Mouse (Mus musculus): ENCODE measurements around the gene Colca2. TPM values are rescaled to one million over a fixed set of nuclear protein-coding genes. Genes with fewer than 3 reads are reported as not detected.
A peak's percentile ranks its signal among the peaks of the same experiment; 100 is the strongest.

Gene Colca2
- polyA plus RNA-seq, 1 experiment = 3.5 TPM

DNA sequence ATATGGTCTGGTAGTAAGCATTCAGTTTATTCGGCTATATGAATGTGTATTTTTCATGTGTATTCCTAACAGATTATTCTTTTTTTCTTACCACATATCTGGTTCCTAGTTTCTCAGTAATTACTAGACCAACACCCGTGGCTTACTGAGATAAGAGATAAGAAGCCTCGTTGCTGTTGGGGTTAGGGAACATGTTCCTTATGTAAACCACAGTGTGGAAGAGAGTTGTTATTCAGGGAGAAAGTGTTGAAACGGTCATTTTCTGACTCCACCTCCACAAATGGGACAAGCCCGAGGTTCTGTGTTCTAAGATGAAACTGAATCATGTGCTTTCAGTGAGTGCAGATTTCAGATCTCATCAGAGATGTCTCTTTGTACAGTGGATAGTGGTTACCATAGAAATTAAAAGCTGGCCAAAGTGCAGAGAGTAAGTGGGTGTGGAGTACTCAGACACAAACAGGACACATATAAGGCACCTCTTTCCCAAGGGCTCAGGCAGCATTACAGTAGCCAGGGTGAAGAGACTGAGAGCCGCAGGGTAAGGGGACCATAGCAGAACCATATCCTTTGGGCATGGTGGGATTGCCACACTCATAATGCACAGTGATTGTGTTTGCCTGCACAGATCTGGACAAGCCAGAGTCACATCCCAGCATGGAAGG, 37.2 kb upstream of the Colca2 start:
- WGBS = 81% methylated on average over 6 of the region's 6 CpGs

GRCm38 (mm10) chr9:51312554-51313317, 34.4 kb upstream of the Colca2 start:
- DNase-seq = no peak
- WGBS = 49% methylated on average over 18 of the region's 18 CpGs
- no peak for TF ChIP-seq CTCF (IDR thresholded peaks at IDR 0.05; ENCODE audit: borderline replicate concordance, insufficient read depth, low read depth, low read length)
- no peak for TF ChIP-seq POLR2A (IDR thresholded peaks at IDR 0.05; ENCODE audit: borderline replicate concordance, insufficient read depth, low read length)
- no peaks in the 10 kb centered on the region for H3K4me1 ChIP-seq (ENCODE audit: control insufficient read depth, insufficient read depth, low read length)
- H3K27me3 ChIP-seq (ENCODE audit: control insufficient read depth, insufficient read depth, low read length) = no peaks in the 10 kb centered on the region
- H3K27ac ChIP-seq (ENCODE audit: insufficient read depth, low read length) = no peak overlapping the region
- H3K4me3 ChIP-seq (replicated peaks; ENCODE audit: insufficient read depth, low read depth, low read length) = no peak overlapping the region

More for the DNA sequence above, 37.2 kb upstream of the Colca2 start:
- Histone ChIP-seq H3K4me3 (replicated peaks; ENCODE audit: insufficient read depth, low read depth, low read length) (no peak overlapping the region), H3K27me3 (ENCODE audit: control insufficient read depth, insufficient read depth, low read length) (no peaks in the 10 kb centered on the region), H3K27ac (ENCODE audit: insufficient read depth, low read length) (no peak overlapping the region), H3K4me1 (ENCODE audit: control insufficient read depth, insufficient read depth, low read length) (no peaks in the 10 kb centered on the region)
- DNase-seq = no peak
- TF ChIP-seq CTCF (IDR thresholded peaks at IDR 0.05; ENCODE audit: borderline replicate concordance, insufficient read depth, low read depth, low read length) (no peak), POLR2A (IDR thresholded peaks at IDR 0.05; ENCODE audit: borderline replicate concordance, insufficient read depth, low read length) (no peak)

- no peak for DNase-seq
- WGBS = 77% methylated on average over 7 of the region's 7 CpGs
- H3K27ac ChIP-seq (ENCODE audit: insufficient read depth, low read length) = no peak overlapping the region
- no peak for TF ChIP-seq CTCF (IDR thresholded peaks at IDR 0.05; ENCODE audit: borderline replicate concordance, insufficient read depth, low read depth, low read length)
- no peak for TF ChIP-seq POLR2A (IDR thresholded peaks at IDR 0.05; ENCODE audit: borderline replicate concordance, insufficient read depth, low read length)
- H3K4me1 ChIP-seq (ENCODE audit: control insufficient read depth, insufficient read depth, low read length) = no peaks in the 10 kb centered on the region
- H3K27me3 ChIP-seq (ENCODE audit: control insufficient read depth, insufficient read depth, low read length) = no peaks in the 10 kb centered on the region
- no peak overlapping the region for H3K4me3 ChIP-seq (replicated peaks; ENCODE audit: insufficient read depth, low read depth, low read length)
Observed at GRCm38 (mm10) chr9:51310515-51310914, 32.1 kb upstream of the Colca2 start.

DNA sequence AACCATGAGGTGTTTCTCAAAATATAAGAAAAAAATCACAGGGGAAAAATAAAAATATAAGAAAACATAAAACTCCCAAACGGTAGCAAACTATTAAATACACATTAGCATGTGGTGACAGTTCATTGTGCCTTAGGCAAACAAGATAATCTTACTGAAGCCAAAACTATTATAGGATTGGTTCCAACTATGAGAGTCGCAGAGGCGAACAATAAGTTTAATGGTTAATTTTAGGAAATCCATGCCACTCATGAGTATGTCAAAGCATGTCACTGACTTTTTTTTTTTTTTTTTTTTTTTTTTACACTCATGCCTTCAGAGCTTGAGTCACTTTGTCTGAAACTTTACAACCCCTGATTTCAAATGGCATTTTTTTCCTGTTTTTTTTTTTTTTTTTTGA, 28.0 kb upstream of the Colca2 start:
- TF ChIP-seq POLR2A (IDR thresholded peaks at IDR 0.05; ENCODE audit: borderline replicate concordance, insufficient read depth, low read length) (no peak), CTCF (IDR thresholded peaks at IDR 0.05; ENCODE audit: borderline replicate concordance, insufficient read depth, low read depth, low read length) (no peak)
- 87% methylated on average over 3 of the region's 3 CpGs for WGBS
- DNase-seq = no peak

DNA sequence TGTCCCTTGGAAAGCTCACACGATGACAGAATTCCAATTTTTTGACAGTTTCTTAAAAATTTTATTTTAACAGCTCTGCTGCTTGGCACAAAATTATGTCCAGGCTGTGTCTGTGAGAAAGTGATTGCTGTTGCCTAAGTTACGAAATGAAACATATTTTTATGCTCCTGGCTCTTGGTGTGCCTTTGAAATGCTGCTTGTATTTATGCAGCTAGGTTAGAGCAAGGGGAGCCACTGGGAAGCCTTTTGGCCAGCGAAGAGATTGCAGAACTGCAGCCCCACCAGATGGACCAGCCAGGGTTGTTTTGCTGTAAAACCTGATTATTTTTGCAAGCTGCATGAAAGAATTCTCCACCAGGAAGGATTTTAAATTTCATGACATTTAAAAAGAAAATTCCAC, 26.8 kb upstream of the Colca2 start:
- no peak overlapping the region for H3K27ac ChIP-seq (ENCODE audit: insufficient read depth, low read length)

More for the DNA sequence above, 28.0 kb upstream of the Colca2 start:
- H3K27ac ChIP-seq (ENCODE audit: insufficient read depth, low read length) = no peak overlapping the region
- H3K4me3 ChIP-seq (replicated peaks; ENCODE audit: insufficient read depth, low read depth, low read length) = no peak overlapping the region
- no peaks in the 10 kb centered on the region for H3K4me1 ChIP-seq (ENCODE audit: control insufficient read depth, insufficient read depth, low read length)
- H3K27me3 ChIP-seq (ENCODE audit: control insufficient read depth, insufficient read depth, low read length) = no peaks in the 10 kb centered on the region

GRCm38 (mm10) chr9:51303980-51304379, 25.6 kb upstream of the Colca2 start:
- Histone ChIP-seq H3K4me3 (replicated peaks; ENCODE audit: insufficient read depth, low read depth, low read length) (no peak overlapping the region), H3K4me1 (ENCODE audit: control insufficient read depth, insufficient read depth, low read length) (no peaks in the 10 kb centered on the region), H3K27ac (ENCODE audit: insufficient read depth, low read length) (no peak overlapping the region), H3K27me3 (ENCODE audit: control insufficient read depth, insufficient read depth, low read length) (no peaks in the 10 kb centered on the region)
- no peak for DNase-seq
- TF ChIP-seq POLR2A (IDR thresholded peaks at IDR 0.05; ENCODE audit: borderline replicate concordance, insufficient read depth, low read length) (no peak), CTCF (IDR thresholded peaks at IDR 0.05; ENCODE audit: borderline replicate concordance, insufficient read depth, low read depth, low read length) (no peak)
- 55% methylated on average over 5 of the region's 5 CpGs for WGBS

More for the DNA sequence above, 26.8 kb upstream of the Colca2 start:
- no peaks in the 10 kb centered on the region for H3K4me1 ChIP-seq (ENCODE audit: control insufficient read depth, insufficient read depth, low read length)
- TF ChIP-seq CTCF (IDR thresholded peaks at IDR 0.05; ENCODE audit: borderline replicate concordance, insufficient read depth, low read depth, low read length) = no peak
- no peak for TF ChIP-seq POLR2A (IDR thresholded peaks at IDR 0.05; ENCODE audit: borderline replicate concordance, insufficient read depth, low read length)
- H3K4me3 ChIP-seq (replicated peaks; ENCODE audit: insufficient read depth, low read depth, low read length) = no peak overlapping the region
- DNase-seq = no peak
- 27% methylated on average over 3 of the region's 3 CpGs for WGBS
- H3K27me3 ChIP-seq (ENCODE audit: control insufficient read depth, insufficient read depth, low read length) = no peaks in the 10 kb centered on the region

DNA sequence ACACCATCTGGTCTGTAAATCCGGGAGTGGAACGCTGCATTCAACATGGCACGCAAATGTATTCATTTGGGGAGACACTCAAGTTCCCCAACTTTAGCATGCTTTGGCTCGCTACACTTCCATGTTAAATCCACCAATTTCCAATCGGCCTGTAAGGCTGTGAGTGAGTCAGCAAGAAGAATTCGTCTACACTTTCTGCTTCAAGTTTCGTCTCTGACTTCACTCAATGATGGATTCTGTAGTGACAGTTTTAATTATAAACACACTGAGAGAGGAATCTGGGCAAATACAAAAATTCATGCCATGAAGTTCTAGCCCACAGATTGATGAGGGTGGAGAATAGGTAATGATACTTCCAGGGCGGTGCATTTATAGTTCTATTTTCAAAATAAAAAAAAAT, 15.2 kb upstream of the Colca2 start:
- Histone ChIP-seq H3K4me1 (ENCODE audit: control insufficient read depth, insufficient read depth, low read length) (no peaks in the 10 kb centered on the region), H3K27me3 (ENCODE audit: control insufficient read depth, insufficient read depth, low read length) (no peaks in the 10 kb centered on the region; the same call in 1 of the 2 replicates), H3K4me3 (replicated peaks; ENCODE audit: insufficient read depth, low read depth, low read length) (no peak overlapping the region), H3K27ac (ENCODE audit: insufficient read depth, low read length) (no peak overlapping the region)
- 49% methylated on average over 8 of the region's 8 CpGs for WGBS
- TF ChIP-seq CTCF (IDR thresholded peaks at IDR 0.05; ENCODE audit: borderline replicate concordance, insufficient read depth, low read depth, low read length) = no peak
- TF ChIP-seq POLR2A (IDR thresholded peaks at IDR 0.05; ENCODE audit: borderline replicate concordance, insufficient read depth, low read length) = no peak
- no peak for DNase-seq

- no peak overlapping the region for H3K27ac ChIP-seq (ENCODE audit: insufficient read depth, low read length)
- peak; percentile 68 to 71 for DNase-seq
- no peaks in the 10 kb centered on the region; the same call in 1 of the 2 replicates for H3K27me3 ChIP-seq (ENCODE audit: control insufficient read depth, insufficient read depth, low read length)
- TF ChIP-seq CTCF (IDR thresholded peaks at IDR 0.05; ENCODE audit: borderline replicate concordance, insufficient read depth, low read depth, low read length) (peak; percentile 78), POLR2A (IDR thresholded peaks at IDR 0.05; ENCODE audit: borderline replicate concordance, insufficient read depth, low read length) (no peak)
- WGBS = 24% methylated on average over 4 of the region's 4 CpGs
- no peak overlapping the region for H3K4me3 ChIP-seq (replicated peaks; ENCODE audit: insufficient read depth, low read depth, low read length)
- no peaks in the 10 kb centered on the region for H3K4me1 ChIP-seq (ENCODE audit: control insufficient read depth, insufficient read depth, low read length)
Observed at GRCm38 (mm10) chr9:51292674-51293073, 14.3 kb upstream of the Colca2 start.

Data from cerebellum, adult 2 months (tissue).